Mouse (Mus musculus): ENCODE results near the gene Spdye4c.

Spdye4c gene

GRCm38 (mm10) chr2:128590909-128591308 is at the start of gene Spdye4c:
Spdye4c (plus strand) TSS chr2:128591209.
- no peak for DNase-seq (ENCODE audit: low read depth, low spot score)

GRCm38 (mm10) chr2:128543495-128543894 is 47.5 kb upstream of the Spdye4c start:
- DNase-seq (ENCODE audit: low read depth, low spot score): no peak

DNA sequence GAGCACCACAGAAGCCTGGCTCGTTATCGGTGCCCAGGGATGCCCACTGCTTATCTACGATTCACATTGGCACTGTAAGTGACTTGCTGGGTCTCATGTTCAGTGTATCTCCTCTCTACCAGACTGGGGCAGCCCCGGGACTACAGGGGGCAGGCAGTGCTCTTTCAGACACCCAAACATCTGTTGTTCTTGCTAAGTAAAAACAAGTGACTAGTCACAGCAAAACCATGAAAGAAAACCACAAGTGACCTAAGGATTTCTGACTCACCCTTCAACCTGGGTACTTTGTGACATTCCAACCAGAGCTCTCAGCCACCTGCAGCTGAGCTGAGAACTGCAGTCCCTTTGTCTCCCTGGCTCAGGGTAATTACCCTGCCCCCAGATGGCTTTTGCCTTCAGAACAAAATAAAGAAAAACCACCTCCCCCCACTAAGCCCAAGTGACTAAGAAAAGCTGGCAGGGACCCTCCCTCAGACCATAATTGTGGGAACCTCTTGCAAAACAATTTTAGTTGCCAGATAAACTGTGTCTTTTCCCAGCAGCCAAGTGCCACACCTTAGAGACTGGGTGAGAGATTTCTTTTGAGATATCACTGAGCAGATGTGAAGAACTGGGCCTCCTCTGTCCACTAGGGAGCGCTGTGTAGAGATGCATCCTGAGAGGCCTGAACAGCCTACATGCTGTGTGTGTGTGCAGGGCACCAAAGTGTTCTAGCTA is 46.4 kb upstream of the Spdye4c start:
- DNase-seq (ENCODE audit: low read depth, low spot score): peak; percentile 80

- DNase-seq (ENCODE audit: low read depth, low spot score): no peak
These were observed 45.6 kb upstream of the Spdye4c start for GRCm38 (mm10) chr2:128545447-128545846.

DNA sequence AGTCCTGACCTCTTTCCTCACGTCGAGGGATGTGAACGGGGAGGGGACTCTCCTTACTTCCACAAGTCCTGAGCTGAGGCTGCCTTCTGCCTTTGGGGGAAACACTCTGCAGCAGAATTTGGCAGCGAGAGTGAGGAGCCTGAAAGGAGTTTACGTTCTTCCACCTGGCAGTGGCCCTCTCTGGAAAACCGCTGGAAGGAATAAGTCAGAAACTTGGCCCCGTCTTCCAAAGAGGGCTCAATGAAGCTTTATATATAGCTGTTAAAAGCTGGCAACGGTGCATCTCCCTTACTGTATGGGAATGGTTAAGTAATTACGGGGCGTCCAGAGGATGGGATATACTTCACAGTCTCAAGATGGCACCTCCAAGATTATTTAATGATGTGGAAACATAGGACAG is 43.9 kb upstream of the Spdye4c start:
- DNase-seq (ENCODE audit: low read depth, low spot score): no peak

DNA sequence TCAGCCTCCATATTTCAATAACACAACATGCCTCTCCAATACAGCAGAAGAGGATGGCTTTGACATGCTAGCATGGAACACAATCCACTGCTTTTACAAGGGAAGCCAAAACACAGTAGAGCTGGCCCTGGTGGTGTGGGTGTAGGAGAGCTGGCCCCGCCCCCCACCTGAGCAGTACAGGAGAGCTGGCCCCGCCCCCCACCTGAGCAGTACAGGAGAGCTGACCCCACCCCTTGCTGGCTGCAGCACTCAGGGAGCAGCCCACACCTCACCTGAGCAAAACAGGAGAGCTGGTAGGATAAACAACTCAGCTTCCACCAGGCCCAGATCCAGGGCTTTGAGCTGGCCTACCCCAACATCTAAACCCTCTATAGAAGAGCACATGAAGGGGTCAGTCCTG is 42.7 kb upstream of the Spdye4c start:
- DNase-seq (ENCODE audit: low read depth, low spot score): no peak

DNA sequence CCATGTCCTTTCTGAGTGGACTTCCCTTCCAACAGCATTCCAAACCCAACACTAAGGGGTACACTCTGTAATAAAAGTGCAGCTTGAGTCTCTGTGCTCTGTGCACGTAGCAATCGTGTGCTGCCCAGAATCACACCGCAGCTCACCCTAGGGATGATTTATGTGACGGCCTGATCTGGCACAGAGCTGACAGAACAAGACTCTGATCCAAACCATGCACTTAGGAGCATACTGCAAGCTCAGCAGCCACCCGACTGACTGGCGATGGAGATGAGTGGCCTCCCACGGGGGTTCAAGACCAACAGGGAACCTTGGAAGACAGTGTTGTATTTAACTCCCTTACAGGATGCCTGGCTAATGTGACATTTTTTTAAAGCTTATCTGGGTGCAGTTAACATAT is 41.4 kb upstream of the Spdye4c start:
- DNase-seq (ENCODE audit: low read depth, low spot score): no peak

DNA sequence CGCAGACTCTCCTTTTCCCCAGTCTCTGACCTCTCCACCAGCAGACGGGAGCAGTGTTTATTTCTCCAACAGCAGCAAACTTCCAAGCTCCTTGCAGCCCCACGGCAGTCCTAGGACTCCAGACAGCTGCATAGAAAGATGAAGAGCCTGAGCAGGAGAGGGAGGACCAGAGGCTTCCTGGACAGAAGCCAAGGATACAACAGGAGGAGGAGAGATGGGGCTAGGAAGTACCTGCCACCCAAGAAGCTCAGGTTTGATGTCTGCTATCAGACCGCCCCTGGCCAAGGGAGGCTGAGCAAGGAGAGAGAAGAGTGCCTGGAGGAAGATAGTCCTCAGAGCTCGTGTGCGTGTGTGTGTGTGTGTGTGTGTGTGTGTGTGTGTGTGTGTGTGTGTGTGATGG is 41.0 kb upstream of the Spdye4c start:
- DNase-seq (ENCODE audit: low read depth, low spot score): no peak

- DNase-seq (ENCODE audit: low read depth, low spot score): no peak
These were observed 38.8 kb upstream of the Spdye4c start for GRCm38 (mm10) chr2:128552080-128552791.

GRCm38 (mm10) chr2:128552798-128553720 is 38.0 kb upstream of the Spdye4c start:
- peak; percentile 39 for DNase-seq (ENCODE audit: low read depth, low spot score)

DNA sequence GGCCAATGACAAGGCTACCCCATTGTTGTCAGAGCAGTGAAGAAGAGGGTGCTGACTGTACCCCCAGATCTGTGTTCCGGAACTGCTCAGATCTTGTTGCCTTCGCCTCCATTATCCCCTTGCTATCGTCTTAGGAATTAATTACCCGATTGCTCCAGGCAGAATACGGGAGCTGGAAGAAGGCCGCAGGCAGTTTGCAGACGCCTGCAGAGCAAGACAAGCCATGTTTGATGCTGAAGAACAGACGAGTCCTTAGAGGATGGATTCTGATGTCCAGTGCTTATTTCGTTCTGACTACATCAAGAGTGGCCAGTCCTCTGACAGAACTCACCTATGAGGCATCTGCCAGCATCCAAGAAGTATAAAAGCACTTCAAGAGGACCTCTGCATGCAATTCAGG is 35.9 kb upstream of the Spdye4c start:
- no peak for DNase-seq (ENCODE audit: low read depth, low spot score)

GRCm38 (mm10) chr2:128564195-128564594 is 26.8 kb upstream of the Spdye4c start:
- peak; percentile 38 for DNase-seq (ENCODE audit: low read depth, low spot score)

- peak; percentile 65 for DNase-seq (ENCODE audit: low read depth, low spot score)
These were observed 25.1 kb upstream of the Spdye4c start for GRCm38 (mm10) chr2:128565904-128566303.

GRCm38 (mm10) chr2:128566304-128567147 is 24.5 kb upstream of the Spdye4c start:
- DNase-seq (ENCODE audit: low read depth, low spot score): peak; percentile 58

- peak; percentile 39 for DNase-seq (ENCODE audit: low read depth, low spot score)
These were observed 23.0 kb upstream of the Spdye4c start for GRCm38 (mm10) chr2:128568018-128568417.

GRCm38 (mm10) chr2:128568490-128568889 is 22.5 kb upstream of the Spdye4c start:
- DNase-seq (ENCODE audit: low read depth, low spot score): no peak

GRCm38 (mm10) chr2:128571001-128571400 is 20.0 kb upstream of the Spdye4c start:
- DNase-seq (ENCODE audit: low read depth, low spot score): no peak

GRCm38 (mm10) chr2:128572726-128573624 is 18.0 kb upstream of the Spdye4c start:
- peak; percentile 78 for DNase-seq (ENCODE audit: low read depth, low spot score)

GRCm38 (mm10) chr2:128582881-128583280 is 8.1 kb upstream of the Spdye4c start:
- no peak for DNase-seq (ENCODE audit: low read depth, low spot score)

DNA sequence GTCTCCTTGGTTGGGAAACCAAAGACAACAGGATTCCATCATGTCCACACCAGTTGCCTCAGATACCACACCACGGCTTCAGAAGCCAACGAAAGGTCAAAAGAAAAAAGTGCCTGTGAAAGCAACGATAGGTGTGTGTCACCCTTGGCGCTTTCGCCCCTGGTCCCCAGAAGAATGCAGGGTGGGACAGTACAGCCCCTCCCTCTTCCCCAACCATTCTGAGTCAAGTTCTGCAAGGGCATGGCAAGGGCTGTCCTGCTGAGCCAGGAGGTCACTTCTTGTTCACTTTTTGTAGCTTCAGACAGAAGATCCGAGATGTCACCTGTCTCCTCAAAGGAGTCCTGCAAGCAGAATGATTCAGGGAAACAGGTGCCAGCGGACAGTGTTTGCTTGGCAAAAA is 1.3 kb downstream of the Spdye4c start:
- peak; percentile 81 for DNase-seq (ENCODE audit: low read depth, low spot score)

Measured in ZHBTc4 (cell line).